8 mouse cellular contexts compared by ENCODE assay signal in genomic region chr5:23992876-23993552, GRCm38 (mm10). TPM values are rescaled to one million over a fixed set of nuclear protein-coding genes. Genes with fewer than 3 reads are reported as not detected.
DNase-seq lines count a peak whose midpoint lies in the region; ATAC-seq lines count a peak whose summit lies in the region.

No protein-coding gene starts in this region.

- peak overlapping the region; percentile 87 for H3K27ac ChIP-seq in brown adipose tissue, adult 24 weeks (replicated peaks; ENCODE audit: low read depth, low read length)
- H3K27ac ChIP-seq in limb, embryonic 12.5 days: peak overlapping the region; percentile 77
- peak overlapping the region; percentile 66 for H3K27ac ChIP-seq in neural tube, embryonic 14.5 days (ENCODE audit: low read depth, low read length)

- 67% methylated on average over 5 of the region's 5 CpGs for WGBS in limb, embryonic 12.5 days
- WGBS in neural tube, embryonic 14.5 days: 27% methylated on average over 5 of the region's 5 CpGs

- ATAC-seq in limb, embryonic 12.5 days (ENCODE audit: insufficient number of reproducible peaks, insufficient read depth, low FRiP score, low TSS enrichment, low read depth): no peak; the same call in 1 of the 2 replicates
- ATAC-seq in neural tube, embryonic 14.5 days (ENCODE audit: low read depth): peak; percentile 65
- ATAC-seq in megakaryocyte, adult 5-6 weeks (ENCODE audit: poor library complexity, severe bottlenecking): no peak

- no peaks in the 10 kb centered on the region for H3K27me3 ChIP-seq in limb, embryonic 12.5 days
- no peaks in the 10 kb centered on the region for H3K27me3 ChIP-seq in neural tube, embryonic 14.5 days (ENCODE audit: control insufficient read depth, insufficient read depth, low read length)

- H3K9ac ChIP-seq in limb, embryonic 12.5 days (replicated peaks): no peak overlapping the region
- no peak overlapping the region; the same call in 1 of the 2 replicates for H3K9ac ChIP-seq in neural tube, embryonic 14.5 days (replicated peaks; ENCODE audit: low read depth, low read length)

- no peaks in the 10 kb centered on the region for H3K36me3 ChIP-seq in limb, embryonic 12.5 days
- H3K36me3 ChIP-seq in neural tube, embryonic 14.5 days (ENCODE audit: control insufficient read depth, insufficient read depth, low read length): no peaks in the 10 kb centered on the region

- H3K9me3 ChIP-seq in limb, embryonic 12.5 days: no peaks in the 10 kb centered on the region
- no peaks in the 10 kb centered on the region for H3K9me3 ChIP-seq in neural tube, embryonic 14.5 days (ENCODE audit: control insufficient read depth, low read length)

- peak; percentile 56 for DNase-seq in adipocyte (ENCODE audit: low spot score)
- DNase-seq in heart, adult 18-20 months: peak; percentile 66 to 82
- peak; percentile 32 for DNase-seq in kidney, adult 18-20 months
- no peak for DNase-seq in thymus, postnatal 10 days (ENCODE audit: low spot score in 2 of 2)

- H3K4me1 ChIP-seq in brown adipose tissue, adult 24 weeks (ENCODE audit: control insufficient read depth, insufficient read depth, insufficient read length, low read length): peaks cover 6% of the 10 kb centered on the region; the same call in 1 of the 2 replicates
- H3K4me1 ChIP-seq in limb, embryonic 12.5 days (replicated peaks): peaks cover 18% of the 10 kb centered on the region
- peaks cover 17% of the 10 kb centered on the region for H3K4me1 ChIP-seq in neural tube, embryonic 14.5 days (ENCODE audit: control insufficient read depth, insufficient read depth, low read length)

- H3K4me2 ChIP-seq in limb, embryonic 12.5 days: no peak overlapping the region
- H3K4me2 ChIP-seq in neural tube, embryonic 14.5 days (ENCODE audit: low read depth, low read length): no peak overlapping the region

- H3K4me3 ChIP-seq in brown adipose tissue, adult 24 weeks (ENCODE audit: insufficient read depth, low read depth, low read length): no peak overlapping the region
- H3K4me3 ChIP-seq in limb, embryonic 12.5 days (replicated peaks): no peak overlapping the region
- H3K4me3 ChIP-seq in neural tube, embryonic 14.5 days (ENCODE audit: low read depth, low read length): no peak overlapping the region

RNA-seq across cellular contexts. Expression of gene Fam126a, which starts 37.5 kb away (rescaled TPM):
- polyA plus RNA-seq in brown adipose tissue, adult 24 weeks (2012; ENCODE audit: insufficient read depth, insufficient read length, missing spikeins): 5.2 and 6.8 TPM in 2 replicates
- 10 to 100 TPM; 37.3 to 42.2 TPM for total RNA-seq in heart, adult 18-20 months (2021)
- polyA plus RNA-seq in limb, embryonic 12.5 days (2016; fragmentation: Nextera tagmentation; extraction: Ambion mirVana): 40.0 and 40.8 TPM in 2 replicates
- 31.1 and 42.3 TPM in 2 replicates for polyA plus RNA-seq in neural tube, embryonic 14.5 days (2014; fragmentation: Nextera tagmentation; extraction: Ambion mirVana)
- total RNA-seq in megakaryocyte, adult 5-6 weeks (2015): 21.9 and 23.8 TPM in 2 replicates
- 21.6 and 23.1 TPM in 2 replicates for total RNA-seq in megakaryocyte, adult 5-6 weeks (2017)

Comparison
In these comparisons a context has a peak if more than half of its experiments do, and no peak if none do; other contexts are left out.
1. DNase-seq: peak in adipocyte (single experiment), heart, adult 18-20 months (2 of 2) and kidney, adult 18-20 months (single experiment); none in thymus, postnatal 10 days (0 of 2).
2. Peak in every context shown above with its lines, with median percentiles within 50 percentile points of each other: H3K27ac ChIP-seq.